Comparison of ENCODE assay signal across 8 mouse cellular contexts in the genomic region with DNA sequence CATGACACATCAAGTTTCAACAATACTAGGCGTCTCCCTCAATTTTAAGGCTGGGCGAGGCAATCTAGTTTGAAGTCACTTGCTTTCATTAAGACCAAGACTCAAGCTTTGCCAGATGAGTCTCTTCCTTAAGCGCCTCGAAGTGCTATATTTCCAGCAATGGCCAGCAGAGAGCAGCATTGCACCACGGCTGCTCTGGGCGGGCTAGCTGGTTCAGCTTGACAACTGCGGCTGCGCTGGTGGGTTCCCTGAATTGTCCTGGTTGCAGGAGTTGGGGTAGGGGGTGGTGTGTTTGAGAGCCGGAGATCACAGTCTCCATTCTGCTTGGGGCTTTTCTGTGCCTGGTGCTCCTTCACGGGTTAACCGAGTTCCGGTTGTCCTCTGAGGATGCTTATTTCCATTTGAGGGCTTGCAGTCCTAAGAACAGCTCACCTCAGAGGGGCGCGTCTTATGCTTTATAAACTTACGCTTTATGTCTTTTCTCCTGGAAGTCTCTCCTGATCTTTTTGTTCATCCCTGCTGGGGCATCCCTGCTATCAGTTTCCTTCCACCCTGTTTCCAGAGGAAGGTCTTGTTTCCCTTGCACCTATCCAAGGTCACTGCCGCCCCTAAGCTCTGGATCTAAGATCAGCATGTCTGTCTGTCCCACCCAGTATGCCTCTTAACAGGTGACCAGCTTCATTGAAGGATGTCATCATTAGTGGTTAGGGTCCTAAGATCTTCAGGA. TPM values are rescaled to one million over a fixed set of nuclear protein-coding genes. Genes with fewer than 3 reads are reported as not detected.
DNase-seq lines count a peak whose midpoint lies in the region; ATAC-seq and TF ChIP-seq lines count a peak whose summit lies in the region.

No protein-coding gene starts in this region.

- TF ChIP-seq POLR2A in olfactory bulb, adult 2 months (IDR thresholded peaks at IDR 0.05; ENCODE audit: insufficient read depth, low read depth, low read length): no peak

- no peak overlapping the region for H3K4me3 ChIP-seq in liver, embryonic 11.5 days (ENCODE audit: low read depth, low read length)
- H3K4me3 ChIP-seq in olfactory bulb, adult 2 months (ENCODE audit: insufficient read depth, low read depth, low read length): peak overlapping the region; percentile 13; the same call in 1 of the 2 replicates

- no peaks in the 10 kb centered on the region for H3K9me3 ChIP-seq in liver, embryonic 11.5 days (ENCODE audit: control insufficient read depth, low read length)

- H3K27ac ChIP-seq in liver, embryonic 11.5 days (ENCODE audit: low read depth, low read length): no peak overlapping the region
- H3K27ac ChIP-seq in olfactory bulb, adult 2 months (ENCODE audit: insufficient read depth, low read depth, low read length): no peak overlapping the region

- H3K27me3 ChIP-seq in liver, embryonic 11.5 days (replicated peaks; ENCODE audit: control insufficient read depth, insufficient read depth, low read length): no peaks in the 10 kb centered on the region

- peak; percentile 97 for TF ChIP-seq CTCF in olfactory bulb, adult 2 months (IDR thresholded peaks at IDR 0.05; ENCODE audit: insufficient read depth, low read depth, low read length)

- H3K4me2 ChIP-seq in liver, embryonic 11.5 days: no peak overlapping the region

- WGBS in liver, embryonic 11.5 days: 19% methylated on average over 16 of the region's 16 CpGs
- WGBS in olfactory bulb, adult 2 months: 16% methylated on average over 16 of the region's 16 CpGs

- no peaks in the 10 kb centered on the region for H3K4me1 ChIP-seq in liver, embryonic 11.5 days (replicated peaks; ENCODE audit: control insufficient read depth, insufficient read depth, low read length)
- H3K4me1 ChIP-seq in olfactory bulb, adult 2 months (ENCODE audit: control insufficient read depth, insufficient read depth, low read length): 0 out of 2 replicates have a peak, but pooled peaks cover 2% of the 10 kb centered on the region

- H3K36me3 ChIP-seq in liver, embryonic 11.5 days (ENCODE audit: control insufficient read depth, insufficient read depth, low read length): no peaks in the 10 kb centered on the region

- DNase-seq in 3134 (ENCODE audit: extremely low read depth, insufficient read length, low spot score) (peak; percentile 47), MN1 (ENCODE audit: low spot score) (peak; percentile 51)
- DNase-seq in cerebellum, postnatal 25 days: peak; percentile 84 to 90
- DNase-seq in gastrocnemius, postnatal 10 days: peak; percentile 83
- DNase-seq in kidney, adult 9 months: peak; percentile 59
- DNase-seq in liver, embryonic 11.5 days (ENCODE audit: low spot score): peak; percentile 72
- peak; percentile 71 for DNase-seq in urinary bladder, postnatal 25 days (ENCODE audit: low spot score)

- ATAC-seq in liver, embryonic 11.5 days (replicated peaks; ENCODE audit: low FRiP score): no peak

- H3K9ac ChIP-seq in liver, embryonic 11.5 days (ENCODE audit: low read depth, low read length): no peak overlapping the region

RNA-seq across cellular contexts. Expression of gene Grid1, which starts 9.0 kb away (rescaled TPM):
- total RNA-seq in gastrocnemius, postnatal 10 days (2021): under 1 TPM; 0.23 to 0.32 TPM
- 0.25 and 0.43 TPM in 2 replicates for polyA plus RNA-seq in liver, embryonic 11.5 days (2014; fragmentation: Nextera tagmentation; extraction: Ambion mirVana)
- not detected in 2 replicates for polyA plus RNA-seq in olfactory bulb, adult 2 months (2012; ENCODE audit: insufficient read depth, insufficient read length, low replicate concordance, missing spikeins)
